Mouse (Mus musculus) left cerebral cortex, postnatal 10 days (tissue): ENCODE results near the gene Cldn13. TPM values are rescaled to one million over a fixed set of nuclear protein-coding genes. Genes with fewer than 3 reads are reported as not detected.

Source experiments
- DNase-seq, 2 experiments: peaks; one replicate each; pipeline ENCODE4 v3.0.0; 2021 to 2022; ENCODE audit warnings: low spot score in 2 of 2, mixed read lengths in 1 of 2; ENCODE audit errors: extremely low spot score in 1 of 2
- intact Hi-C: fragments of 180-260 bp; cut with DNase I; formaldehyde crosslinking; loops from one replicate; pipeline ENCODE4 v1.15.1; 2025
- total RNA-seq, 2 experiments: library from RNA; stranded (reverse); gene quantifications; 2 replicates each; pipeline ENCODE4 v1.2.3; 2021

Cldn13 gene
- total RNA-seq, 2 experiments from 2014 or later, result not detected

DNA sequence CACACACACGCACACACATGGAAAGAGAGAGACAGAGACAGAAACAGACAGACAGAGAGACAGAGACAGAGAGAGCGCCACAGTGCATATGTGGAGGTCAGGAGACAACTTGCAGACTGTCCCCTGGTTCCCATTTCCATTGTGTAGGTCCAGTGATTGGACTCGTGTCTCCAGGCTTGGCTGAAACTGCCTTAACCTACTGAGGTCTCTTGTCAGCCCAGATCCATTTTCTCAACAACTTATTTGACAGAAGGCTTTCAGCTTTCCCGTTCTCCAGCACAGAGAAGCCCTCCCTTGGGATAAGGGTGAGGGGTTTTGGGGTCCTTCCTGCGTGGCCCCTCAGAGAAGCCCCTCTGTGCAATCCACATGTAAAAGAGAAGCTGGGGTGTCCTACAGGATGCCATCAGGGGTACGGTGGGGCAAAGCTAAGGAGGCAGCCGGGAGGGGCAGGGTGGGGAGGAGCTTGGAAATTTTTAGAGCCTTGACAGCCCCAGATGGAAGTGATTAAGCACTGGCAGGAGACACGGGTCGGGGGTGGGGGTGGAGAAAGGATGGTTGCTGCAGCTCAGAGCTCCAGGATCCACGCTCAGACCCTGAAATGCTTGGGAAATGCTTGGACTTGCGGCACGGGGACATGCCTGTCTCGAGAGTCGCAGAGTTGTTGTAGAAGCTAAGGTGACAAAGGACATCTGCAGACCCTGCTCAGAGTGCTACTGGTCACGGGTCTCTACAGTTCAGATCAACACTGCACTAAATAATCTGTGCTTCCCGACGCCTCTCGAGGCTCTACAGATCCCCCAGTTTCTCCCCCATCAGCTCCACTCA is 47.8 kb downstream of the Cldn13 start:
- intact Hi-C loops, result no loop called here
- no peak for DNase-seq

DNA sequence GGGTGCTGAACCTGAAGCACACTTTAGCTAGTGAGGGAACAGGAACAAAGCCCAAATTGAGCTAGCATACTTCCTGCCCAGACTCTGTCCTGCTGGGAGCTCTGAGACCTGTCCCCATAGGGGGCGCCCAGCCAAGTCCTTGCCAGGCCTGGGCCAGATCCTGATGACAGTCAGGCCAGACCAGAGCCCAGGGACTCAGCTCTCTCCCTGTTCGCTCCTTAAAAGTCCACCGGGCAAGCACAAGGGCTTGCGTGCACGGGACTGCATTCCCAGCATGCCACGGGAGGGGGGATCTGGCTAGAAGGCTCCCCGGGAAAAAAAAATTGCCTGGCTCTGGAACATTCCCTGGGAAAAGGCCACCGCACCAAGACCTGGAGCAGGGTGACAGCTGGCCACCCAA is 50.2 kb downstream of the Cldn13 start:
- intact Hi-C loops, result no loop called here
- DNase-seq, result peak in 1 of 2 experiments; percentile 84

Other genes with a start within 250 kb of the Cldn13 start
- gene Limk1, start 226.9 kb downstream of the Cldn13 start, total RNA-seq, result 10 to 100 TPM; 60.8 to 62.0 TPM
- 10 to 100 TPM; 59.4 to 77.7 TPM for gene Eln, start 168.2 kb downstream of the Cldn13 start, total RNA-seq
- gene Tmem270, start 8.8 kb downstream of the Cldn13 start, total RNA-seq, result not detected
- 1 to 10 TPM; 8.7 to 8.9 TPM for gene Mettl27, start 16.8 kb upstream of the Cldn13 start, total RNA-seq
- gene Cldn4, start 31.4 kb upstream of the Cldn13 start, total RNA-seq, result not detected
- gene Cldn3, start 70.7 kb upstream of the Cldn13 start, total RNA-seq, result 1 to 10 TPM; 1.0 to 2.3 TPM
- gene Abhd11, start 93.6 kb upstream of the Cldn13 start, total RNA-seq, result 10 to 100 TPM; 49.8 to 52.5 TPM
- 100 to 1,000 TPM; 367 to 390 TPM for gene Stx1a, start 108.0 kb upstream of the Cldn13 start, total RNA-seq
- 10 to 100 TPM; 37.5 to 38.1 TPM for gene Dnajc30, start 148.7 kb upstream of the Cldn13 start, total RNA-seq
- 10 to 100 TPM; 39.7 to 50.1 TPM for gene Bud23, start 149.4 kb upstream of the Cldn13 start, total RNA-seq
- 10 to 100 TPM; 28.9 to 32.7 TPM for gene Vps37d, start 162.7 kb upstream of the Cldn13 start, total RNA-seq
- 1 to 10 TPM; 3.6 to 4.0 TPM for gene Mlxipl, start 174.4 kb upstream of the Cldn13 start, total RNA-seq
- gene Tbl2, start 234.1 kb upstream of the Cldn13 start, total RNA-seq, result 10 to 100 TPM; 23.3 to 23.6 TPM